Mouse (Mus musculus) cerebellum, postnatal 25 days (tissue): Measurements from ENCODE around the gene Ebf4.

Experiments
- DNase-seq, 2 experiments: peaks; one replicate each; pipeline ENCODE4 v3.0.0; 2021; ENCODE audit warnings: mixed read lengths in 2 of 2

Gene Ebf4

GRCm38 (mm10) chr2:130294936-130295277 is at the start of gene Ebf4:
Ebf4 (plus strand) TSS chr2:130295169.
- peak; percentile 49 to 70 for DNase-seq

- peak; percentile 14 to 31 for DNase-seq
Observed at GRCm38 (mm10) chr2:130246912-130247311, 48.1 kb upstream of the Ebf4 start.

GRCm38 (mm10) chr2:130248226-130248625 is 46.7 kb upstream of the Ebf4 start:
- no peak for DNase-seq

- no peak for DNase-seq
Observed at GRCm38 (mm10) chr2:130256762-130257161, 38.2 kb upstream of the Ebf4 start.

- no peak for DNase-seq
Observed at GRCm38 (mm10) chr2:130260822-130261221, 34.1 kb upstream of the Ebf4 start.

GRCm38 (mm10) chr2:130261914-130262313 is 33.1 kb upstream of the Ebf4 start:
- DNase-seq: no peak

GRCm38 (mm10) chr2:130262398-130262797 is 32.6 kb upstream of the Ebf4 start:
- no peak for DNase-seq

GRCm38 (mm10) chr2:130265520-130265919 is 29.4 kb upstream of the Ebf4 start:
- no peak for DNase-seq

- DNase-seq: no peak
Observed at GRCm38 (mm10) chr2:130268074-130268473, 26.9 kb upstream of the Ebf4 start.

- DNase-seq: no peak
Observed at GRCm38 (mm10) chr2:130273732-130274131, 21.2 kb upstream of the Ebf4 start.

- DNase-seq: peak; percentile 99 to 100
Observed at GRCm38 (mm10) chr2:130274149-130274861, 20.7 kb upstream of the Ebf4 start, which contains the start of gene Nop56. Nop56 (plus strand) TSS chr2:130274430.

- DNase-seq: no peak
Observed at GRCm38 (mm10) chr2:130274862-130275261, 20.1 kb upstream of the Ebf4 start.

GRCm38 (mm10) chr2:130275649-130276048 is 19.3 kb upstream of the Ebf4 start:
- DNase-seq: peak; percentile 44 to 69

- DNase-seq: no peak
Observed at GRCm38 (mm10) chr2:130279600-130280091, 15.3 kb upstream of the Ebf4 start.

- DNase-seq: no peak
Observed at GRCm38 (mm10) chr2:130280224-130280623, 14.7 kb upstream of the Ebf4 start.

GRCm38 (mm10) chr2:130280818-130281217 is 14.2 kb upstream of the Ebf4 start:
- no peak for DNase-seq

- peak; percentile 94 to 96 for DNase-seq
Observed at GRCm38 (mm10) chr2:130283854-130284654, 10.9 kb upstream of the Ebf4 start, which contains the start of gene Idh3b. Idh3b (minus strand) TSS chr2:130284547.

GRCm38 (mm10) chr2:130289086-130289485 is 5.9 kb upstream of the Ebf4 start:
- DNase-seq: no peak

- peak; percentile 69 to 82 for DNase-seq
Observed at GRCm38 (mm10) chr2:130291434-130291833, 3.5 kb upstream of the Ebf4 start.

GRCm38 (mm10) chr2:130293009-130293408 is 2.0 kb upstream of the Ebf4 start:
- DNase-seq: no peak

GRCm38 (mm10) chr2:130293486-130293885 is 1.5 kb upstream of the Ebf4 start:
- DNase-seq: no peak

GRCm38 (mm10) chr2:130294218-130294935 is 592 bp upstream of the Ebf4 start:
- no peak for DNase-seq
